Mouse (Mus musculus) C2C12 (cell line): ENCODE data around the gene Wdr17.

Experiments used
- CTCF ChIP-seq: IDR thresholded peaks from one replicate; pipeline ENCODE4 v1.5.1; 2011; ENCODE audit not compliant: control insufficient read depth, insufficient read depth, insufficient read length
- FOSL1 ChIP-seq: IDR thresholded peaks from one replicate; pipeline ENCODE4 v1.8.0; 2011; ENCODE audit warnings: mild to moderate bottlenecking, low read length; ENCODE audit not compliant: poor library complexity, insufficient read depth, severe bottlenecking

- no peak for TF ChIP-seq CTCF
- TF ChIP-seq FOSL1 = no peak
Measured at GRCm38 (mm10) chr8:54924936-54925335, 38.0 kb upstream of the Wdr17 start.
